Mouse (Mus musculus) limb, embryonic 14.5 days (tissue): ENCODE results near the gene Pomgnt1. TPM values are rescaled to one million over a fixed set of nuclear protein-coding genes. Genes with fewer than 3 reads are reported as not detected.
A peak's percentile ranks its signal among the peaks of the same experiment; 100 is the strongest.

Experiments used
- ATAC-seq: fragments of 200-750 bp; cut with Nextera tagmentation; 2 replicates; pipeline ENCODE4 v1.8.0; 2017; ENCODE audit warnings: low read depth, moderate number of reproducible peaks, moderate TSS enrichment; ENCODE audit not compliant: low FRiP score
- DNase-seq: peaks from one replicate; pipeline ENCODE4 v3.0.0-alpha.2; 2015; ENCODE audit warnings: low spot score
- H3K27ac ChIP-seq: fragments of 300-500 bp; sonication (generic); replicated peaks from 2 replicates; pipeline ENCODE4 v1.5.1; 2014; ENCODE audit warnings: low read depth, mild to moderate bottlenecking, low read length, moderate library complexity, mixed read lengths
- H3K27me3 ChIP-seq: fragments of 300-500 bp; sonication (generic); 2 replicates; pipeline ENCODE4 v1.6.1; 2014; ENCODE audit warnings: low read length, mixed read lengths; ENCODE audit not compliant: control insufficient read depth, insufficient read depth
- H3K36me3 ChIP-seq: fragments of 300-500 bp; sonication (generic); 2 replicates; pipeline ENCODE4 v1.6.1; 2014; ENCODE audit warnings: mild to moderate bottlenecking, low read length, moderate library complexity, mixed read lengths; ENCODE audit not compliant: control insufficient read depth, insufficient read depth
- H3K4me1 ChIP-seq: fragments of 300-500 bp; sonication (generic); 2 replicates; pipeline ENCODE4 v1.6.1; 2014; ENCODE audit warnings: antibody characterized with exemption, low read length, mixed read lengths; ENCODE audit not compliant: control insufficient read depth, insufficient read depth
- H3K4me2 ChIP-seq: fragments of 300-500 bp; sonication (generic); replicated peaks from 2 replicates; pipeline ENCODE4 v1.6.1; 2014; ENCODE audit warnings: low read depth, mild to moderate bottlenecking, low read length, moderate library complexity; ENCODE audit not compliant: severe bottlenecking
- H3K4me3 ChIP-seq: fragments of 300-500 bp; sonication (generic); replicated peaks from 2 replicates; pipeline ENCODE4 v1.5.1; 2014; ENCODE audit warnings: low read length
- H3K9ac ChIP-seq: fragments of 300-500 bp; sonication (generic); 2 replicates; pipeline ENCODE4 v1.6.1; 2014; ENCODE audit warnings: mild to moderate bottlenecking, low read depth, low read length, moderate library complexity; ENCODE audit not compliant: severe bottlenecking
- H3K9me3 ChIP-seq: fragments of 300-500 bp; sonication (generic); 2 replicates; pipeline ENCODE4 v1.6.1; 2016; ENCODE audit warnings: low read length; ENCODE audit not compliant: control insufficient read depth
- POLR2A ChIP-seq: fragments of 200-500 bp; IDR thresholded peaks from 2 replicates; pipeline ENCODE4 v1.8.0; 2012; ENCODE audit warnings: inconsistent platforms, mild to moderate bottlenecking, moderate library complexity, borderline replicate concordance; ENCODE audit not compliant: insufficient read depth, insufficient read length; ENCODE audit errors: extremely low read depth
- WGBS: fragments of 180-500 bp; shearing (Covaris S2); extraction: QIAGEN DNeasy Blood & Tissue Kit; methylation state at CpG from one replicate; pipeline ENCODE4 v1.1.7; 2014; 5-methylcytosine and 5-hydroxymethylcytosine counted together
- polyA plus RNA-seq, 2 experiments: library from polyadenylated mRNA; depleted of rRNA in 1 of 2; stranded (reverse) in 1 of 2; unstranded in 1 of 2; fragments of >200 nt; fragmentation: Nextera tagmentation in 1 of 2; extraction: Ambion mirVana in 1 of 2; gene quantifications; 2 replicates each; pipeline versions ENCODE4 v1.2.1 to v1.2.3; 2012 to 2014

Pomgnt1 gene
- polyA plus RNA-seq, 2 experiments = 62.7 to 79.6 TPM

DNA sequence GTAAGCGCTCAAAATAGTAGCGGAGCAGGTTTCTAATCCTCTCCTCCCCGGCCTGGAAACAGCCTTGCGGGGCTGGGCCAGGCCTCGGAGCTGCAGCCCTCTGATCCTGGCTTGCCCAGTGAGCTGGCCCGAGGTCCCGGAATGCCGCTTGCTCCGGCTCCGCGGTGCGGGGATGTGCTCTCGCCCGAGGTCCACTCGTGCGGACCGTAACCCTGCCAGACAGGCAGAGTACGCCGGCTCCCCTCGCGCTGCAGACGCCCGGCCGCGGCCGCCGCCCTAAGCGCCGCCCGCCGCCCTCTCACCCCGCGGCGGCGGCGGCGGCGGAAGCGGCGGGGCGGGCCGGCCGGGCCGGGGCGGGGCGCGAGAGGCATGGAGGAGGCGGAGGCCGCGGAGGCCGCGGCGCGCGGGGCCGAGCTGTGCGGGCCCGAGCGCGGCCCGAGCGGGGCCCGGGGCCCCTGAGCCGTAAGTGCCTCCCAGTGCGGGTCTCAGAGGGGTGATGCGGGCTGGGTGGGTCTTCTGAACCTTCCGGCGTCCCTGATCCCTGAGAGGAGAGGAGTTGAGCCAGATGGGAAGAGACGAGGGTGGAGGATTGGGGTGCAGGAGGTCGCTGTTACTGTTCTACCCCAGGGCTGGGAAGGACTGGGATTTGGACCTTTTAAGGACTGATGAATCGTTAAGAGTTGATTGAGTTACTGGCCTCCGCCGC lies 26.7 kb downstream of the Pomgnt1 start:
- peak overlapping the region; percentile 94 for H3K9ac ChIP-seq
- H3K4me2 ChIP-seq = peak overlapping the region; percentile 80
- H3K27ac ChIP-seq = peak overlapping the region; percentile 91
- ATAC-seq (peak; percentile 92), DNase-seq (peak; percentile 61)
- peak; percentile 71 for TF ChIP-seq POLR2A
- H3K36me3 ChIP-seq = peaks cover 39% of the 10 kb centered on the region
- no peaks in the 10 kb centered on the region for H3K9me3 ChIP-seq
- no peaks in the 10 kb centered on the region for H3K27me3 ChIP-seq
- H3K4me1 ChIP-seq = peaks cover 11% of the 10 kb centered on the region
- under 1% methylated on average over 58 of the region's 73 CpGs for WGBS
- H3K4me3 ChIP-seq = peak overlapping the region; percentile 78

- peak overlapping the region; percentile 78 for H3K4me3 ChIP-seq
- H3K27me3 ChIP-seq = no peaks in the 10 kb centered on the region
- peak overlapping the region; percentile 91 for H3K27ac ChIP-seq
- peak overlapping the region; percentile 80 for H3K4me2 ChIP-seq
- DNase-seq (no peak), ATAC-seq (no peak)
- 14% methylated on average over 4 of the region's 4 CpGs for WGBS
- H3K4me1 ChIP-seq = peaks cover 11% of the 10 kb centered on the region
- no peak for TF ChIP-seq POLR2A
- H3K9me3 ChIP-seq = no peaks in the 10 kb centered on the region
- H3K9ac ChIP-seq = peak overlapping the region; percentile 94
- H3K36me3 ChIP-seq = peaks cover 44% of the 10 kb centered on the region
These were observed 27.2 kb downstream of the Pomgnt1 start for GRCm38 (mm10) chr4:116150862-116151221.

DNA sequence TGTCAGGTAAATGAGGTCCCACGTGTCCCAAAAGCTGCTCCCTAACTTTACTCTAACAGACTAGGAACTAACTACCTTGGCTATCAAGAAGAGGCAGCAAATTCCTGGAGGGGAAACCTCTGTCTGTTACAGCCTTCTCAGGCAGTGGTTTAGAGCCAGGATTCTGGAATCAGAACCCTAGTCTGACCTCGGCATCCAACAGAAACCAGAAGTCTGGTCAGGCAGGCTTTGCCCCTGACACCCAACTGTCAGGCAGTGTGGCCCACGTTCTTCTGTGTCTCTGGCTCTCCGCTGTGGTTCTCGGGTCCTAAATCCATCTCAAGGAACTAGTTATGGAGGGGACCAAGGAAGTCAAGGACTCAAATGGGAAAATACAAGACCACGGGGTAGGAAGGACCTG lies 27.6 kb downstream of the Pomgnt1 start, which contains the start of gene Lurap1:
Gene Lurap1 (minus strand): TSS at position 101 of the 400 bp plus-strand sequence.
- H3K27ac ChIP-seq = peak within 1 kb of the TSS; percentile 91
- H3K27me3 ChIP-seq = no peaks in the 10 kb centered on the region
- no peak for TF ChIP-seq POLR2A
- 69% methylated on average over 6 of the region's 6 CpGs for WGBS
- peak within 1 kb of the TSS; percentile 78 for H3K4me3 ChIP-seq
- peak within 1 kb of the TSS; percentile 80 for H3K4me2 ChIP-seq
- H3K36me3 ChIP-seq = peaks cover 48% of the 10 kb centered on the region
- DNase-seq (no peak), ATAC-seq (no peak)
- H3K4me1 ChIP-seq = peaks cover 11% of the 10 kb centered on the region
- no peaks in the 10 kb centered on the region for H3K9me3 ChIP-seq
- H3K9ac ChIP-seq = peak within 1 kb of the TSS; percentile 94

DNA sequence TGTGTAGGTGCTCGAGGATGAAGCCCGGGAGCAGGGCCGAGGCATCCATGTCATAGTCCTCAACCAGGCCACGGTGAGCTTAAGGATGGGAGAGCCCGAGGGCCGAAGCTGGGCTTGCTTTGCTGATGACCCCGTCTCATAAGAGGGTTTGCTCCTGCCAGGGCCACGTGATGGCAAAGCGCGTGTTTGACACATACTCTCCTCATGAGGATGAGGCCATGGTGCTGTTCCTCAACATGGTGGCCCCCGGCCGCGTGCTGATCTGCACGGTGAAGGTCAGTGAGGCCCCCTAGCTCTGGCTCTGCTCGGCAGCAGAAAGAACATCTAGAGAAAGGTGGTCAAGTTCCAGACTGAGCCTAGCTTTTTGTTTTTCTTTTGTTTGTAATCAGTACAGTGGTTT lies 29.1 kb downstream of the Pomgnt1 start:
- Histone ChIP-seq H3K4me3 (no peak overlapping the region), H3K4me2 (no peak overlapping the region), H3K36me3 (peaks cover 63% of the 10 kb centered on the region), H3K27ac (no peak overlapping the region), H3K4me1 (peaks cover 11% of the 10 kb centered on the region), H3K9me3 (no peaks in the 10 kb centered on the region), H3K9ac (no peak overlapping the region), H3K27me3 (no peaks in the 10 kb centered on the region)
- ATAC-seq (no peak), DNase-seq (no peak)
- 95% methylated on average over 15 of the region's 15 CpGs for WGBS
- TF ChIP-seq POLR2A = no peak

- no peak overlapping the region for H3K4me3 ChIP-seq
- 85% methylated on average over 2 of the region's 2 CpGs for WGBS
- H3K9me3 ChIP-seq = no peaks in the 10 kb centered on the region
- TF ChIP-seq POLR2A = no peak
- no peaks in the 10 kb centered on the region for H3K27me3 ChIP-seq
- DNase-seq (no peak), ATAC-seq (no peak)
- H3K36me3 ChIP-seq = peaks cover 85% of the 10 kb centered on the region
- H3K4me1 ChIP-seq = no peaks in the 10 kb centered on the region
- no peak overlapping the region for H3K9ac ChIP-seq
- H3K27ac ChIP-seq = no peak overlapping the region
- no peak overlapping the region for H3K4me2 ChIP-seq
These were observed 34.2 kb downstream of the Pomgnt1 start for GRCm38 (mm10) chr4:116157882-116158281.
